Mouse (Mus musculus): ENCODE data around the gene Eps15. TPM values are rescaled to one million over a fixed set of nuclear protein-coding genes. Genes with fewer than 3 reads are reported as not detected.
"Not testable (repeated sequence)": the region's sequence is repeated elsewhere in the genome, so short reads cannot be mapped to it uniquely, and the experiment has no call there.

Gene Eps15
- polyA plus RNA-seq, 1 experiment from 2014 or later, result 36.3 TPM

GRCm38 (mm10) chr4:109400366-109400980 lies 120.4 kb downstream of the Eps15 start:
- no peaks in the 10 kb centered on the region for H3K27me3 ChIP-seq
- DNase-seq (ENCODE audit: low read depth, low spot score) (no peak), ATAC-seq (no peak)
- ChIA-PET POLR2A (no interaction called here), CTCF (interaction anchor here (1.3 kb wide), 1 partner anchor 33 kb away, joined by 3 read pairs; no protein-coding TSS in a partner anchor)
- no peak for TF ChIP-seq CTCF (IDR thresholded peaks at IDR 0.05)
- in situ Hi-C loops (cut with MboI; ENCODE audit: low pct_unique_long_range_greater_than_20kb), result no loop called here

DNA sequence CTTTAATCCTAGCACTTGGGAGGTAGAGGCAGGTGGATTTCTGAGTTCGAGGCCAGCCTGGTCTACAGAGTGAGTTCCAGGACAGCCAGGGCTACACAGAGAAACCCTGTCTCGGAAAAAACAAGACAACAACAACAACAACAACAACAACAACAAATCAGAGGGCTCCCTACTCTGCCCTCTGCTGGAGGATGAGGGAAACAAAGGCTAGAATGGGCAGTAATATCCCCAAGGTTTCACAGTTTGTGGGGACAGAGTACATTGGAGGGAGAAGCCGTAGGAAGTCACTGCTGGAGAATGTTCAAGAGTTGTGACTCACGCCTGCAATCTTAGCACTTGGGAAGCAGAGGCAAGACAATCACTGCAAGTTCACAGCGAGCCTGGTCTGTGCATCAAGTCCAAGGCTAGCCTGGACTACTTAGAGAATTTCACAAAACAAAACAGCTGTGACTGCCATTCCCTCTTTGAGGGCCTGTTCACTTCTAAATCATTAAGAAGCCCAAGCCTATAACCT lies 121.2 kb downstream of the Eps15 start:
- no peak for ATAC-seq
- TF ChIP-seq CTCF (IDR thresholded peaks at IDR 0.05), result peak; percentile 55
- no peak for DNase-seq (ENCODE audit: low read depth, low spot score)
- ChIA-PET POLR2A (no interaction called here), CTCF (interaction anchor here (0.7 to 1.3 kb wide), 3 partner anchors 9 to 34 kb away, joined by 3 to 4 read pairs (median 3); no protein-coding TSS in a partner anchor)
- in situ Hi-C loops (cut with MboI; ENCODE audit: low pct_unique_long_range_greater_than_20kb), result no loop called here
- no peaks in the 10 kb centered on the region for H3K27me3 ChIP-seq

DNA sequence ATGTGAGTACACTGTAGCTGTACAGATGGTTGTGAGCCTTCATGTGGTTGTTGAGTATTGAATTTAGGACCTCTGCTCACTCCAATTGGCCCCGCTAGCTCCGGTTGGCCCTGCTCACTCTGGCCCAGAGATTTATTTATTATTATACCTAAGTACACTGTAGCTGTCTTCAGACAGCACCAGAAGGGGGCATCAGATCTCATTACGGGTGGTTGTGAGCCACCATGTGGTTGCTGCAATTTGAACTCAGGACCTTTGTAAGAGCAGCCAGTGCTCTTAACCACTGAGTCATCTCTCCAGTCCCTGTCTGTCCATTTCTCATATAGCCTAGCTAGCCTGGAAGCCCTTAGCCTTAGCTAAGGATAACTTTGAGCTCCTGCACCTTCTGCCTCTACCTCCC lies 124.8 kb downstream of the Eps15 start:
- DNase-seq (ENCODE audit: low read depth, low spot score); H3K27me3 ChIP-seq; in situ Hi-C loops (cut with MboI; ENCODE audit: low pct_unique_long_range_greater_than_20kb); ATAC-seq; POLR2A ChIA-PET: not testable (repeated sequence)
- CTCF ChIA-PET, result interaction anchor here (2.1 kb wide), 1 partner anchor 16 kb away, joined by 4 read pairs; no protein-coding TSS in a partner anchor

DNA sequence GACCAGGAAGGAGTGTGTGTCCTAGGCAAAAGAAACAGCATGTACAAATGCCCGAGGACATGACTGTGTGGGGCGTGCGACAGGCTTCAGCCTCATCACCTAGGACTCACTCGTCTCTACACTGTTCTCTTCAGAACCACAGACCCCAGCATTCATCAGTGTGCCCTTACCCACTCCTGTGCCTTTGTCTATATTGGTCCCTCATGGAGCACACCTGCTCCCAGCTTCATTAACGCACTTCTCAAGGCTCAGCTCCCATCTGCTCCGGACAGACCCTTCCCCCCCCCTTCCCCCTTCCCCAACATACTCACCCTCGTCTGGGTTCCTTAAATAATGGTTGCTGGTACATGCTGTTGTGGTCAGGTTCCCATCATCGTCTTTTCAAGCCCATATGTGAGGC lies 125.3 kb downstream of the Eps15 start:
- H3K27me3 ChIP-seq, result no peaks in the 10 kb centered on the region
- ATAC-seq (no peak), DNase-seq (ENCODE audit: low read depth, low spot score) (no peak)
- no peak for TF ChIP-seq CTCF (IDR thresholded peaks at IDR 0.05)
- in situ Hi-C loops (cut with MboI; ENCODE audit: low pct_unique_long_range_greater_than_20kb), result no loop called here
- POLR2A ChIA-PET, result interaction anchor here (0.6 kb wide), 1 partner anchor 8 kb away, joined by 4 read pairs; no protein-coding TSS in a partner anchor
- CTCF ChIA-PET, result interaction anchor here (1.2 to 2.1 kb wide), 3 partner anchors 11 to 45 kb away, joined by 3 to 4 read pairs (median 3); no protein-coding TSS in a partner anchor

DNA sequence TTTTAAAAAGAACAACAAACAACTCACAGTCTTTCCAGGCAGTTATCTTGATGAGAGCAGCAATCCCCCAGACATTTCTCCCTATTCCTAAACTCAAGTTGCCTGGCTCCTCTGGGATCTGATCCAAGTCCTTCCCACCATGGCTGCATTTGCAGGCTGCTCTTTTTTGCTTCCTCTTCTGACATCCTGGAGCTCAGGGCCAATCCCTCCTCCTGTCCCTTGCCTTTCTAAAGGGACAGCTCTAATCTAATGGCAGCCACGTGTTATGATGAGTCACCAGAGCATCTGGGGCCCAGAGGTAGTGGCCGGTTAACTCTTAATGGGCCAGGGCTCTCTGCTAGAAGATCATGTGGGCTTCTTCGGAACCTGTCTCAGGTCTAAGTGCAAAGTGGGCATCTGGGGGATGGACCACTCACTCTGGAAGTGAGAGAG lies 126.0 kb downstream of the Eps15 start:
- in situ Hi-C loops (cut with MboI; ENCODE audit: low pct_unique_long_range_greater_than_20kb), result no loop called here
- POLR2A ChIA-PET, result interaction anchor here (0.6 to 1.5 kb wide), 2 partner anchors 9 to 28 kb away, joined by 4 to 8 read pairs; no protein-coding TSS in a partner anchor
- CTCF ChIA-PET, result interaction anchor here (1.2 to 2.1 kb wide), 3 partner anchors 11 to 46 kb away, joined by 3 to 4 read pairs (median 3); no protein-coding TSS in a partner anchor
- no peak for DNase-seq (ENCODE audit: low read depth, low spot score)
- H3K27me3 ChIP-seq, result no peaks in the 10 kb centered on the region
- no peak for TF ChIP-seq CTCF (IDR thresholded peaks at IDR 0.05)
- peak; percentile 37 for ATAC-seq

DNA sequence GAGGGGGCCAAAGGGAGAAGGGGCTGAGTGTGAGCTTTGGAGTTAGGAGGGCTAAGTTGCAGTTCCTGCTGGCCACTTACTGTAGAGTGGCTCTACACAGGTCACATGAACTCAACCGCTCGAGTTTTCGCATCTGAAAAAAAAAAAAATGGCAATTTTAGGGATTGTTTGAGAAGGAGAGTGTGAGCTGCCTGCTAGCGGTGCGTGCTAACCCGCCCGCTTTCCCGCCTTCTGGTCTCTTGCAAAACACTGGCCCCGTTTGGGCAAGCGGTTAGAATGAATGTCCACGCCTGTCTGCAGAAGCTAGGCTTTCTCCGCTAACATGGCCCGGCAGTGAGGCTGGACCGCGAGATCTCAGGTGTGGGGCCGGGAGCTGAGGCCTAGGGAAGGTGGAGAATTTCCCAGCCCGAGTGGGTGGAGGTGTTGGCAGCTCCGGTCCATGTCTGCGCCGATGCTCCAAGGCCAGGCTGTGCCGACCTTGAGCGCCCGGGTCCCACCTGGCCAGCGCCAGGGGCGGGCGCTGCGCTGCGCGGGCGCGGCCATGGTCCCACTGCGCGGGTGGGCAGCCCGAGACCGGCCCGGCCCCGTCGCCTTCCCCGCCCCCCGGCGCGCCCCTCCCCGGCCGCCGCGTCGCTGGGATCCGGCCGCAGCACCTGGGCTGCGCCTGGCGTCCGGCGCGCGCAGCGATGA lies 126.6 kb downstream of the Eps15 start, which contains the start of gene Ttc39a:
Ttc39a (plus strand) TSS at position 138 of the 690 bp plus-strand sequence.
- in situ Hi-C loops (cut with MboI; ENCODE audit: low pct_unique_long_range_greater_than_20kb), result no loop called here
- ATAC-seq, result peak; percentile 63
- H3K27me3 ChIP-seq, result no peaks in the 10 kb centered on the region
- POLR2A ChIA-PET, result interaction anchor here (0.6 to 1.5 kb wide), 3 partner anchors 27 to 242 kb away, joined by 3 to 8 read pairs (median 7); no protein-coding TSS in a partner anchor
- DNase-seq (ENCODE audit: low read depth, low spot score), result no peak
- CTCF ChIA-PET, result interaction anchor here (1.2 to 1.4 kb wide), 2 partner anchors 10 to 46 kb away, joined by 3 read pairs; no protein-coding TSS in a partner anchor
- no peak for TF ChIP-seq CTCF (IDR thresholded peaks at IDR 0.05)

- H3K27me3 ChIP-seq, result no peaks in the 10 kb centered on the region
- no peak for TF ChIP-seq CTCF (IDR thresholded peaks at IDR 0.05)
- in situ Hi-C loops (cut with MboI; ENCODE audit: low pct_unique_long_range_greater_than_20kb), result no loop called here
- DNase-seq (ENCODE audit: low read depth, low spot score) (no peak), ATAC-seq (peak; percentile 19)
- ChIA-PET POLR2A (interaction anchor here (0.6 to 1.5 kb wide), 4 partner anchors 11 to 241 kb away, joined by 3 to 8 read pairs (median 5); no protein-coding TSS in a partner anchor), CTCF (no interaction called here)
Measured at GRCm38 (mm10) chr4:109407176-109407520, 127.1 kb downstream of the Eps15 start.

GRCm38 (mm10) chr4:109407701-109408485 lies 127.8 kb downstream of the Eps15 start:
- in situ Hi-C loops (cut with MboI; ENCODE audit: low pct_unique_long_range_greater_than_20kb), result no loop called here
- ChIA-PET CTCF (no interaction called here), POLR2A (interaction anchor here (0.6 to 1.2 kb wide), 2 partner anchors 11 to 21 kb away, joined by 3 read pairs; no protein-coding TSS in a partner anchor)
- no peaks in the 10 kb centered on the region for H3K27me3 ChIP-seq
- no peak for DNase-seq (ENCODE audit: low read depth, low spot score)
- no peak for TF ChIP-seq CTCF (IDR thresholded peaks at IDR 0.05)
- no peak for ATAC-seq

GRCm38 (mm10) chr4:109410681-109411376 lies 130.8 kb downstream of the Eps15 start:
- no peak for TF ChIP-seq CTCF (IDR thresholded peaks at IDR 0.05)
- no peak for DNase-seq (ENCODE audit: low read depth, low spot score)
- POLR2A ChIA-PET, result interaction anchor here (0.6 kb wide), 1 partner anchor 30 kb away, joined by 4 read pairs; no protein-coding TSS in a partner anchor
- CTCF ChIA-PET, result interaction anchor here (1.4 kb wide), 1 partner anchor 9 kb away, joined by 4 read pairs; no protein-coding TSS in a partner anchor
- in situ Hi-C loops (cut with MboI; ENCODE audit: low pct_unique_long_range_greater_than_20kb), result no loop called here
- ATAC-seq, result no peak
- no peaks in the 10 kb centered on the region for H3K27me3 ChIP-seq
